Mouse (Mus musculus) brown adipose tissue, adult 24 weeks (tissue): ENCODE data around the gene Dusp16. TPM values are rescaled to one million over a fixed set of nuclear protein-coding genes. Genes with fewer than 3 reads are reported as not detected.

ENCODE experiments used
- H3K27ac ChIP-seq: fragments of 200-500 bp; replicated peaks from 2 replicates; pipeline ENCODE4 v1.5.1; 2012; ENCODE audit warnings: low read depth, mild to moderate bottlenecking, low read length
- H3K4me1 ChIP-seq: fragments of 200-500 bp; 2 replicates; pipeline ENCODE4 v1.6.1; 2012; ENCODE audit warnings: low read length, mixed read lengths; ENCODE audit not compliant: control insufficient read depth, insufficient read depth, insufficient read length
- H3K4me3 ChIP-seq: fragments of 200-500 bp; 2 replicates; pipeline ENCODE4 v1.5.1; 2012; ENCODE audit warnings: low read depth, mild to moderate bottlenecking, low read length, moderate library complexity; ENCODE audit not compliant: insufficient read depth
- polyA plus RNA-seq: library from polyadenylated mRNA; stranded (reverse); fragments of >200 nt; gene quantifications from 2 replicates; pipeline ENCODE4 v1.2.4, GENCODE M21; 2012; ENCODE audit not compliant: missing spikeins, insufficient read depth, insufficient read length

Gene Dusp16
- polyA plus RNA-seq, 1 experiment, result 16.6 TPM

DNA sequence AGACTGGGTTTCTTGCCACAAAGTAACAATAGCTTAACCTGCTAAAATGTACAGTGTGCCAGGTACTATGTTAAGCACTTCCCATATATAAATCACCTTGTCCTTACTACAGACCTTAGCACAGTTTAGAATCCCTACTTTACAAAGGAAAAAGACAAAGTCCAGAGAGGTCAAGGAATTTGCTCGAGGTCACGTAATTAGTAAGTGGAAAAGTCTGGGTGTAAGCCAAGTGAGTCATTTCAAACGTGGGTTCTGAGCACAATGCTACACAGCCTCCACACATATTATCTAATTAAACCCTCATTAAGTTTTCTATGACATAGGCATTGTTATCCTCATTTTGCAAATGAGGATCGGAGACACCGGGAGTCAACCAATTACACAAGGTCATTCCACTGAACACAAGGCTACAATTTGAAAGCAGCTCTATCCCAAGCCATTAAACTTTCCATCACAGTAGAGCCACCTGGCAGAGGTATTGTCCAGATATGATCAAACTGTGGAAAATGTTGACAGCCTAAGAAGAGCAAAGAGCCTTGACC, 12.4 kb upstream of the Dusp16 start:
- Histone ChIP-seq H3K4me1 (peaks cover 2% of the 10 kb centered on the region; the same call in 1 of the 2 replicates), H3K27ac (no peak overlapping the region), H3K4me3 (no peak overlapping the region)

DNA sequence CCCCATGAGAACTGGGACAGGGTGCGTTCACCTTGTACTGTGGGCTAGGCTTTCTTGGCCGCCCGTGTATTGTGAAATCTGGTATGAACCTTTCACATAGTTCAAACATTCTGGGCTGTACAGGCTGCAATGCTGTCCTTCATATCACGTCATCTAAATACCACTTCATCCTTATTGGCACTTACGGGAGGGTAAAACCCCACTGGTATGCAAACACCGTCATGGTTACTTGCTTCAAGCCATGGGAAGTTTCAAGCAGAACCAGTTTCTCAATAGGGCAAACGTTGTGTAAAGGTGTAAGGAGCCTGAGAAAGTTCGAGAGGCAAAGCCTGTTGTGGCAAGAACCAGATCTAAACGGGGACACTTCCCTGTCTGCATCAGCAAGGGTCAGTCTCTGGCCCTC, 10.2 kb upstream of the Dusp16 start:
- H3K4me3 ChIP-seq, result no peak overlapping the region
- peak overlapping the region; percentile 92 for H3K27ac ChIP-seq

DNA sequence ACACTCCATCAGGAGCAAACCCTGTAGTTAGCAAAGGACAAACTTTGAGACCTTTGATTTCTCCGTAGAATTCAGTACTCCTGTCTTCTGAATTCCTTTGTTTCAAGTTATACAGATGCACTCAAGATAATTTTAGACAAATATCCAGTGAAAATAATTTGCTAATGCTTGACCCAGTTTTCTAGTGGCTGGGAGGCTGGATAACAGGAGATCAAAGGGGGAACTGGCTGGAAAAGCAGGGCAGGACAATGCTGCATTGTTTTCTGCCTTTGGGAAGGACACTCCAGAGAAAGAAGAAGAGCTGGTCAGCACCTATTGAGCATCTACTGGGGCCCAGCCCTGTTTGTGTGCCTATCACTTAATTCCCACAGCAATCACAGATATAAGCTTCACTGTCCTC, 9.1 kb upstream of the Dusp16 start:
- H3K4me1 ChIP-seq, result peaks cover 2% of the 10 kb centered on the region; the same call in 1 of the 2 replicates
- no peak overlapping the region for H3K4me3 ChIP-seq
- peak overlapping the region; percentile 35 for H3K27ac ChIP-seq

More for the DNA sequence above, 10.2 kb upstream of the Dusp16 start:
- H3K4me1 ChIP-seq, result peaks cover 2% of the 10 kb centered on the region; the same call in 1 of the 2 replicates

DNA sequence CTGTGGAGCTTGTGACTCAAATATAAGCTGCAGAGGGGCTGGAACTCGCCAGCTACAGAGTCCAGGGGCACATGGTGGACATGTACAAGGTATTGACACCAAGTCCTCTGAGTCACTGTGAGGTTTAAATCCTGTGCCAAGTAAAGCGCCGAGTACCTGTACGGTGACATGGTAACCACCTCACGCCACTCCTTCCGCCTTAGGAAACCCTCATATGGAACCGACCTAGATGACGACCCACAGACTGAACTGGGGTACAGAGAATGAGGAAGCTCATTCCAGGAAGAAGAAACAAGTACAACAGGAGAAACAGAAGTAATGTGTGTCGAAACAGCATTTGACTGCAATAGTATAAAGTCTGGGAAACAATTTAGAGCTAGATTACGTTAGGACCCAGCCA, 3.9 kb upstream of the Dusp16 start:
- Histone ChIP-seq H3K27ac (no peak overlapping the region), H3K4me1 (peaks cover 3% of the 10 kb centered on the region; the same call in 1 of the 2 replicates), H3K4me3 (no peak overlapping the region)

DNA sequence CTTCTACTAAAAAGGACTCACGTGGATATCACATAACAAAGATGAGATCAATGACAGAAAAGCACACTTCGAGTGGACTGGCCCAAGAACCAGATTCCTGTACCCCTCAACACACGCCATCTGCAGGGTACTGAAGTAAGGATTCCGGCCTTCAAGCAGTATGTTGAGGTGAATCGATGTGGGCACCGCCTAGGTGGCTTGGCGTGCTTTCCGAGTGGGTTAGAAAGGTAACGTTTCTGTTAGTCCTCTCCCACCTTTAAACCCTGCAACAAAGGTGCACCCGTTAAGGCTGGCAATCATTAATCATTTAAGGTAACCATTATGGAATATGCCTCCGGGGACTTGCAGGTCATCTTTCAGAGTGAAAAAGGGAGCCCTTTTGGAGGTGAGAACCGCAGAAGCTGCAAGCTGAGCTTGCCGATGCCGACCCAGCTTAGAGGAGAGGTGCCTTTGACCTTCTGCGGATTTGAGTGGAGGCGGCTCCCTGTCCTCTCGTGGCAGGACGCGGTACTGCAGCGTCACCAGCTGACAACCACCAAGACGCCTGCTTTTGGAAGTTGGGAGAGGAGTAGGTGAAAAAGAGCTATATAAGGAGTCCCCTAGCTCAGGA, 1.6 kb upstream of the Dusp16 start:
- Histone ChIP-seq H3K27ac (no peak overlapping the region), H3K4me1 (peaks cover 5% of the 10 kb centered on the region; the same call in 1 of the 2 replicates), H3K4me3 (no peak overlapping the region)

DNA sequence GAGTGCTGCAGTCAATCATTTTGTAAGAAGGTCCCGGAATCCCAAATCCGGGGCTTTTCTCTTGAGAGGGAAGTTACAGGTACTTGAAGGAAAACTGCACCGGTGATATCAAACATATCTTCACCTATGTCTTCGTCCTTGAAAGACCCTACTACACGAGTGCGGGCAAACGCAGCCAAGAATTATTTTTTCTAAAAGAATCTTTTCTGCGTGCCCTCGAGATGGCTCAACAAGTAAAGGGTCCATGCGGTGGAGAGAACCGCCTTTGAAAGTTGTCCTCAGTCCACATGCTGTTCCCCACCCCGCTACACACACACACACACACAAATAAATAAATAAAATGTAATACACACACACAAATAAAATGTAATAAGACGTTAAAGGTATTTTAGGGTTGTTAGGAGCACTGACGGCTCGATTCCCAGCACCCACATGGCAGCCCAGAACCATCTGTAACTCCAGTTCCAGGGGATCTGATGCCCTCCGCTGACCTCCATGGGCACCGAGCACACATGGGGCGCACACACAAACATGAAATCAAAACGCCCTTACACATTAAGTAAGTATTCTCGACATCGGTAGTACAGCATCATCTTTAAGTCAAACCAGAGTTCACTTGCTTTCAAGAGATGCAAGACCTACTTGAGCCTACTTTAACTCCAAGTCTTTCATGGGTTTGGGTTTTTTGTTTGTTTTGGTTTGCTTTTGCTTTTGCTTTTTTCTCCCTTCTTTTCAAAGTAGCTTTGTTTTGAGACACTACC, 801 bp upstream of the Dusp16 start:
- Histone ChIP-seq H3K4me1 (peaks cover 6% of the 10 kb centered on the region; the same call in 1 of the 2 replicates), H3K4me3 (peak overlapping the region; percentile 95), H3K27ac (peak overlapping the region; percentile 85)

DNA sequence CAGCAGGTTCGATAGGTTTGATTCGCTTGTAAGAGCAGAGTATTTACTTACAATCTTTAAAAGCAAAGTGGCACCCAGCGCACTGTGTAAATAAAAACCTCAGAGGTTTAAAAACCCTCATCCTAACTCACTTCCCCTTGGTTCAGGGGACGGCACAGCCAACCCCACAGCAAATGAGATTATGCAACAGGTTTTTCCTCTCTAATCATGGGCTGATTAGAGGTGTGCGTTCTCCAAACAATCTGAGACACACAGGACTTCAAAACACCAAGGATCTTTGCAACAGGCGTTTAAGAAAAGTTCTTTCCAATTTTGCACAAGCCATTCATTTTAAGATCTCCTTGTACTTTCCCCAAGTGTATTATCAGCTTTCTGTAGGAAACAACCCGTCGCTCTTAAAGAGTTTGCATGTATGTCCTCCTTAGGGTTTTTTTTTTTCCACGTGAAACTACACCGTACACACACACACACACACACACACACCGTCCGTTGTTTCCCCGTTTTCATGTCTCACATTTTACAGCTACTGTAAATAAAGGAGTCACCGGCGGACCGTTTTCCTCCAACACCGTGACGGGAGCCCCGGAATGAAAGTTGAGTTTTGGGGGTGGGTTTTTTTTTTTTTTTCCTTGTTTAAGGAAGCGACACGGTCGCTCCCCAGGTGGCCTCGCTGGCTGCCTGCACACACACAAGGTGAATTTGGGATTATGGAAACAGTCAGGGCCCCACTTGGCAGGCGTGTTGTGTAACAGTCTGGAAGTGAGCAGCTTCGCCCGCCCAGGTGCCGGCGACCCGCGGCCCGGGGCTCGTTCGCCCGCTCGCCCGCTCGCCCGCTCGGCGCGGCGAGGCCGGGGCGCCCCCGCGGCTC, 940 bp downstream of the Dusp16 start:
- Histone ChIP-seq H3K4me3 (peak overlapping the region; percentile 81), H3K27ac (peak overlapping the region; percentile 98), H3K4me1 (peaks cover 6% of the 10 kb centered on the region; the same call in 1 of the 2 replicates)

DNA sequence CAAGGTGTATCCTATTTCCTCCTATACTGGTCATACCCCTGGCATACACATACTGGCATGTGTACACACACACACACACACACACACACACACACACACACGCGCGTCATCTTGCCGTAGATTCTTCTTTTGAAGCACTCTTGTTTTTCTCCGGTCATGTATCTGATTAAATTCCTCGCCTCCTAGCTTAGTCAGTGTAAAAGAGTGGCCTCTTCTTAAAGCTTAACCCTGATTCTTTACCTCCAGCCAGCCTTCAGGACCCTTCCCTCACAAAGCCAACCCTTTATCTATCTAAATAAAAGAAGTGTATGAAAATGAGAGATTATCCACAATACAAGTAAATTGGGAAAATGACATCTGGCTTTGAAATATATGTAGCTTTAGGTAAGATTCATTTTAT, 3.3 kb downstream of the Dusp16 start:
- Histone ChIP-seq H3K4me3 (no peak overlapping the region), H3K4me1 (peaks cover 6% of the 10 kb centered on the region; the same call in 1 of the 2 replicates), H3K27ac (no peak overlapping the region)

DNA sequence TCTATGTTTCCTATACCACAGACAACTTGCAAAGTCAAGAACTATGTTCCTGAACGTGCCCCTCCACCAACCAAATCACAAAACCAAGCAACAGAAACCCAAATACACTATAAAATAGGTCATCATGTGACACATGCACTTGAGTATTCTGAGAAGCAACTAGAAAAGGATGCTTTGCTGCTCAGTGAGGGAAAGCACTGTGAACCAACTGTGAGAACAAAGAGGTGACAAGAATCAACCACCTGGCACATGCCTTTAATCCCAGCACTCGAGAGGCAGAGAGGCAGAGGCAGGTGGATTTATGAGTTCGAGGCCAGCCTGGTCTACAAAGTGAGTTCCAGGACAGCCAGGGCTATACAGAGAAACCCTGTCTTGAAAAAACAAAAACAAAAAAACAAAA, 6.0 kb downstream of the Dusp16 start:
- Histone ChIP-seq H3K4me3 (no peak overlapping the region), H3K27ac (no peak overlapping the region), H3K4me1 (peaks cover 3% of the 10 kb centered on the region; the same call in 1 of the 2 replicates)

DNA sequence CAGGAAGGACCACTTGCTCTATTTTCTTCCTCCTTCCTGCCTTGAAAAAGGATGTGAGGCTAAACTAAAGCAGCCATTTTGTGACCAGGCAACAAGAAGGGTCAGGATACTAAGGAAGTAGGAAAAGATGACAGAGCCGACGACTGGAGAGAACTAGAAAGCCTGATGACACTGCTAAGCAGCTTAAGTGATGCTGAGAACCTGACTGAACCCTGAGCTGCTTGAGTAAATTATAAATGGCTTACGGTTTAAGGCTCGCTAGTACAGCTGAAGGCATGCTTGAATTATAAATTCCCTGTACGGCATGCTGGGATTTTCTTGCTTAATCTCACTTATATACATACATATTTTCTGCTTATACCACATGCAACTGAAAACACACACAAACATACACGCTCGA, 9.5 kb downstream of the Dusp16 start:
- H3K4me1 ChIP-seq, result no peaks in the 10 kb centered on the region
- no peak overlapping the region for H3K4me3 ChIP-seq
- H3K27ac ChIP-seq, result no peak overlapping the region

DNA sequence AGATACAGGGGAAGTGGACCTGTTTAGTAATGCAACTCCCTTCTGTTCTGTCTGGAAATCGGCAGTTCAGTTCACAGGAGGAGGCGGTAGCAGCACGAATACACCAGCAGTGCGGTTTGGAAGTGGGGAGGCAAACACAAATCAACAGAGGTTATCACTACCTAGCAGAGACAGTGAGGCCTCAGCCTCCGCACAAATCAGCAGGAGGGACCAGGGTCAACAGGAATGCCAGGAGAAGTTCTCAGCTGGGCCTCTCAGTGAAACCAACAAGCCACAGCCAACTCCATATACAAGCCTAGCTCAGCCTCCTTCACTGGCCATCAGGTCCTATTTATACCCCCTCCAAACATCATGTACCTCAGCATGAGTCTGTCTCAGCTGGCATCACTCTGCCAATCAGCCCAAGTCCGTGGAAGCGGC, 10.9 kb downstream of the Dusp16 start:
- no peak overlapping the region for H3K27ac ChIP-seq
- H3K4me3 ChIP-seq, result no peak overlapping the region
- H3K4me1 ChIP-seq, result no peaks in the 10 kb centered on the region

DNA sequence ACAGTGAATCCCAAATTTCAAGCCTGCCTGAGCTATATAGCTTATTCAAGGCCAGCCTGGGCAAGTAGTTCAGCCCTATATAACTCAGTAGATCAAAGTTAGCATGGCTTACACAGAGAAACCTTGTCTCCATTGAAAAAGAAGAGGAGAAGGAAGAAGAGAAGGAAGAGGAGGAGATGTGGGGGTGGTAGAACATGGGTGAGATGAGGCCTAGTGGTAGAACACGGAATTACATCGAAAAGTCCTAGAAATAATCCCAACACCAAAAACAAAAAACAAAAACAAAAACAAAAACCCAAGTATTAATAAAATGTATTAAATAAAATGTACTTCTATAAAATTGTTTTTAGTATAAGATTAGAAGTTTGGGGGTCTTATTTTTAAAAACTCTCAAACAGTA, 12.4 kb downstream of the Dusp16 start:
- Histone ChIP-seq H3K27ac (no peak overlapping the region), H3K4me1 (no peaks in the 10 kb centered on the region), H3K4me3 (no peak overlapping the region)

DNA sequence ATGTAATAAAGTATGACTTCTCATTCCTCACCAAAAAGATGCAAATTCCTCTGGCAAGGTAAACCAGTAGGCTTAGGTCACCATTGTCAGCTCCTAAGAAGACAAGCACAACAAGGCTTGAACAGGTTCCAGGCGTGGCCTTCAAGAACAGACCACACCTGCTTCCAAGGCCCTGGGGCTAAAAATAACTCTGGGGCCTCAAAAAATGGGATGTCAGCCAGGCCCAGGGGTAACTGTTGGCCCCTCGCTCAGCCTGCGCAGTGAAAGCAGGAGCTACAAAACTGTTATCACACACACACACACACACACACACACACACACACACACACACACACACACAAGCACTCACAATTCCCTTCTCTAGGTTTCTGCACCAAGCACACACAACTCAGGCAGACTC, 18.5 kb downstream of the Dusp16 start:
- Histone ChIP-seq H3K4me3 (no peak overlapping the region), H3K4me1 (0 out of 2 replicates have a peak, but pooled peaks cover 7% of the 10 kb centered on the region), H3K27ac (no peak overlapping the region)

DNA sequence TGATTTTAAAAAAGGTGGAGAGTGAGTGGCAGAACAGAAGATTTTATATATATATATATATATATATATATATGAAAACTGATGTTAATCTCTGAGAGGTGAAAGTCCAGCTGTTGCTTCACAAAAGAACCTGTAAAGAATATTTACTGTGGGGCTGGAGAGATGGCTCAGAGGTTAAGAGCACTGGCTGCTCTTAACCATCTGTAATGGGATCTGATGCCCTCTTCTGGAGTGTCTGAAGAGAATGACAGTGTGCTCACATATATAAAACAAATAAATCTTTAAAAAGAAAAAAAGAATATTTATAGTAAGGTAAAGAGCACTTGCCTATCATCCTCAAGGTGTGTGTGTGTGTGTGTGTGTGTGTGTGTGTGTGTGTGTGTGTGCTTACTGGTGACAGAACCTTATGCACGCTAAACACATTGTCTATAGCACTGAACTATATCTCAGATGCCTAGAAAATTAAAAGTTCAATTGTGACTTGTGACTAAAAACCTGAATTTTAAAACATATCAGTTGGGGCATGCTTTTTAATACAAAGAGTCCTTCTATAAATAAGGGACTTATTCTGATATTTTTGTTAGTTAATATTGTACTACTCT, 19.0 kb downstream of the Dusp16 start:
- Histone ChIP-seq H3K4me1 (0 out of 2 replicates have a peak, but pooled peaks cover 7% of the 10 kb centered on the region), H3K27ac (no peak overlapping the region), H3K4me3 (no peak overlapping the region)
